8 mouse cellular contexts compared by ENCODE assay signal in genomic region chr2:75937520-75938116, GRCm38 (mm10). TPM values are rescaled to one million over a fixed set of nuclear protein-coding genes. Genes with fewer than 3 reads are reported as not detected.
DNase-seq lines count a peak whose midpoint lies in the region; ATAC-seq and TF ChIP-seq lines count a peak whose summit lies in the region.
"Not testable (repeated sequence)": the region's sequence is repeated elsewhere in the genome, so short reads cannot be mapped to it uniquely, and the experiment has no call there.

No protein-coding gene starts in this region.

- H3K36me3 ChIP-seq in ES-Bruce4 (ENCODE audit: control insufficient read depth, insufficient read depth, low read length, poor library complexity, severe bottlenecking); forebrain, embryonic 14.5 days (ENCODE audit: control insufficient read depth, insufficient read depth, low read length); heart, postnatal 0 days (replicated peaks; ENCODE audit: control insufficient read depth, insufficient read depth, low read length); kidney, adult 2 months (ENCODE audit: control insufficient read depth, insufficient read depth, low read length); liver, embryonic 11.5 days (ENCODE audit: control insufficient read depth, insufficient read depth, low read length); midbrain, embryonic 12.5 days; stomach, embryonic 14.5 days (ENCODE audit: control insufficient read depth, insufficient read depth, low read length): not testable (repeated sequence)

- ATAC-seq in forebrain, embryonic 14.5 days, result peak; percentile 69
- ATAC-seq in heart, postnatal 0 days (ENCODE audit: insufficient read depth, low read depth), result peak; percentile 4; the same call in 1 of the 2 replicates
- not testable (repeated sequence) for ATAC-seq in liver, embryonic 11.5 days (replicated peaks; ENCODE audit: low FRiP score); midbrain, embryonic 12.5 days (ENCODE audit: low FRiP score, low read depth)
- peak; percentile 7; the same call in 1 of the 2 replicates for ATAC-seq in stomach, embryonic 14.5 days (ENCODE audit: insufficient number of reproducible peaks, insufficient read depth, low FRiP score, low read depth)

- H3K4me1 ChIP-seq in ES-Bruce4 (ENCODE audit: control insufficient read depth, insufficient read depth, low read length); forebrain, embryonic 14.5 days (ENCODE audit: control insufficient read depth, insufficient read depth, low read length); heart, postnatal 0 days (ENCODE audit: control insufficient read depth, insufficient read depth); kidney, adult 2 months (ENCODE audit: control insufficient read depth, insufficient read depth, low read length); liver, embryonic 11.5 days (replicated peaks; ENCODE audit: control insufficient read depth, insufficient read depth, low read length); midbrain, embryonic 12.5 days; stomach, embryonic 14.5 days (ENCODE audit: control insufficient read depth, insufficient read depth, low read length): not testable (repeated sequence)

- peak overlapping the region; percentile 71 for H3K4me2 ChIP-seq in forebrain, embryonic 14.5 days (ENCODE audit: low read length)
- peak overlapping the region; percentile 66 for H3K4me2 ChIP-seq in heart, postnatal 0 days (ENCODE audit: low read depth, low read length)
- H3K4me2 ChIP-seq in liver, embryonic 11.5 days, result peak overlapping the region; percentile 75
- peak overlapping the region; percentile 56 for H3K4me2 ChIP-seq in midbrain, embryonic 12.5 days (replicated peaks)
- peak overlapping the region; percentile 53 for H3K4me2 ChIP-seq in stomach, embryonic 14.5 days (replicated peaks; ENCODE audit: low read depth, low read length)

- not testable (repeated sequence) for H3K9me3 ChIP-seq in ES-Bruce4 (replicated peaks; ENCODE audit: control insufficient read depth, insufficient read depth, low read length, poor library complexity, severe bottlenecking); forebrain, embryonic 14.5 days (replicated peaks; ENCODE audit: control insufficient read depth, low read length); heart, postnatal 0 days (replicated peaks; ENCODE audit: control insufficient read depth, low read length); liver, embryonic 11.5 days (ENCODE audit: control insufficient read depth, low read length); midbrain, embryonic 12.5 days; stomach, embryonic 14.5 days (ENCODE audit: control insufficient read depth, low read depth, low read length)

- not testable (repeated sequence) for H3K9ac ChIP-seq in ES-Bruce4 (ENCODE audit: low read depth, poor library complexity, severe bottlenecking); stomach, embryonic 14.5 days (replicated peaks; ENCODE audit: low read depth, low read length)
- H3K9ac ChIP-seq in forebrain, embryonic 14.5 days (ENCODE audit: low read length), result 0 out of 2 replicates have a peak overlapping the region, but pooled peaks have one; percentile 68
- H3K9ac ChIP-seq in heart, postnatal 0 days (replicated peaks; ENCODE audit: low read depth, low read length), result peak overlapping the region; percentile 49; the same call in 1 of the 2 replicates
- H3K9ac ChIP-seq in liver, embryonic 11.5 days (ENCODE audit: low read depth, low read length), result peak overlapping the region; percentile 70
- peak overlapping the region; percentile 59 for H3K9ac ChIP-seq in midbrain, embryonic 12.5 days (replicated peaks)

- not testable (repeated sequence) for TF ChIP-seq CTCF in ES-Bruce4 (IDR thresholded peaks at IDR 0.05; ENCODE audit: low read depth, low read length); heart, postnatal 0 days (IDR thresholded peaks at IDR 0.05; ENCODE audit: low read depth); kidney, adult 2 months (conservative IDR thresholded peaks at IDR 0.05; ENCODE audit: insufficient read depth, insufficient read length, low read depth, low read length)

- 67% methylated on average over 13 of the region's 17 CpGs for WGBS in forebrain, embryonic 14.5 days
- 61% methylated on average over 15 of the region's 17 CpGs for WGBS in heart, postnatal 0 days
- 68% methylated on average over 17 of the region's 17 CpGs for WGBS in kidney, adult 2 months
- 67% methylated on average over 16 of the region's 17 CpGs for WGBS in liver, embryonic 11.5 days
- 64% methylated on average over 16 of the region's 17 CpGs for WGBS in midbrain, embryonic 12.5 days
- WGBS in stomach, embryonic 14.5 days, result 61% methylated on average over 15 of the region's 17 CpGs

- not testable (repeated sequence) for H3K27ac ChIP-seq in ES-Bruce4 (ENCODE audit: insufficient read depth, low read length); forebrain, embryonic 14.5 days (ENCODE audit: low read depth, low read length); kidney, adult 2 months (ENCODE audit: insufficient read depth, low read depth, low read length); liver, embryonic 11.5 days (ENCODE audit: low read depth, low read length); midbrain, embryonic 12.5 days (replicated peaks); stomach, embryonic 14.5 days (ENCODE audit: low read length)
- H3K27ac ChIP-seq in heart, postnatal 0 days (ENCODE audit: low read depth), result peak overlapping the region; percentile 77

- not testable (repeated sequence) for H3K27me3 ChIP-seq in ES-Bruce4 (ENCODE audit: control insufficient read depth, insufficient read depth, low read length, poor library complexity, severe bottlenecking); forebrain, embryonic 14.5 days (replicated peaks; ENCODE audit: control insufficient read depth, insufficient read depth, low read length); heart, postnatal 0 days (ENCODE audit: control insufficient read depth, insufficient read depth, low read length); kidney, adult 2 months (replicated peaks; ENCODE audit: control insufficient read depth, insufficient read depth, low read length); liver, embryonic 11.5 days (replicated peaks; ENCODE audit: control insufficient read depth, insufficient read depth, low read length); midbrain, embryonic 12.5 days; stomach, embryonic 14.5 days (ENCODE audit: control insufficient read depth, insufficient read depth, low read length)

- peak; percentile 74 for DNase-seq in cerebellum, postnatal 14 days
- not testable (repeated sequence) for DNase-seq in forebrain, embryonic 14.5 days (ENCODE audit: low spot score); heart, postnatal 0 days (ENCODE audit: low spot score); liver, embryonic 11.5 days (ENCODE audit: low spot score)
- peak; percentile 6 for DNase-seq in kidney, adult 2 months

- not testable (repeated sequence) for TF ChIP-seq POLR2A in ES-Bruce4 (IDR thresholded peaks at IDR 0.05; ENCODE audit: insufficient read depth, low read length); kidney, adult 2 months (IDR thresholded peaks at IDR 0.05; ENCODE audit: low read depth, low read length)

- peak overlapping the region; percentile 32 for H3K4me3 ChIP-seq in ES-Bruce4 (ENCODE audit: low read depth, low read length)
- peak overlapping the region; percentile 48 for H3K4me3 ChIP-seq in forebrain, embryonic 14.5 days (ENCODE audit: low read depth, low read length)
- H3K4me3 ChIP-seq in heart, postnatal 0 days (ENCODE audit: low read depth, low read length), result peak overlapping the region; percentile 56
- H3K4me3 ChIP-seq in kidney, adult 2 months (ENCODE audit: insufficient read depth, low read depth, low read length), result peak overlapping the region; percentile 49
- peak overlapping the region; percentile 61 for H3K4me3 ChIP-seq in liver, embryonic 11.5 days (ENCODE audit: low read depth, low read length)
- H3K4me3 ChIP-seq in midbrain, embryonic 12.5 days, result peak overlapping the region; percentile 62
- H3K4me3 ChIP-seq in stomach, embryonic 14.5 days (ENCODE audit: low read depth, low read length), result peak overlapping the region; percentile 55

- not testable (repeated sequence) for TF ChIP-seq EP300 in ES-Bruce4 (IDR thresholded peaks at IDR 0.05; ENCODE audit: insufficient read depth, low read depth, low read length); heart, postnatal 0 days (IDR thresholded peaks at IDR 0.05; ENCODE audit: low read depth)

RNA-seq across cellular contexts. Expression of gene Ttc30b, which starts 0.8 kb away (rescaled TPM):
- 0.87 and 1.2 TPM in 2 replicates for polyA plus RNA-seq in ES-Bruce4 (2011; ENCODE audit: insufficient read depth, insufficient read length, low read depth, missing spikeins)
- 20.8 and 21.6 TPM in 2 replicates for polyA plus RNA-seq in forebrain, embryonic 14.5 days (2014; fragmentation: Nextera tagmentation; extraction: Ambion mirVana)
- total RNA-seq in heart, postnatal 0 days (2014; rRNA removed; ENCODE audit: low replicate concordance), result 22.6 and 26.7 TPM in 2 replicates
- 13.8 and 14.0 TPM in 2 replicates for polyA plus RNA-seq in heart, postnatal 0 days (2015; fragmentation: Nextera tagmentation; extraction: Ambion mirVana)
- polyA plus RNA-seq in kidney, adult 2 months (2012; rRNA removed), result 9.4 and 11.8 TPM in 2 replicates
- 2.1 and 3.2 TPM in 2 replicates for polyA plus RNA-seq in liver, embryonic 11.5 days (2014; fragmentation: Nextera tagmentation; extraction: Ambion mirVana)
- 8.8 and 9.7 TPM in 2 replicates for polyA plus RNA-seq in midbrain, embryonic 12.5 days (2016; fragmentation: Nextera tagmentation; extraction: Ambion mirVana)
- 13.5 and 15.2 TPM in 2 replicates for polyA plus RNA-seq in stomach, embryonic 14.5 days (2014; fragmentation: Nextera tagmentation; extraction: Ambion mirVana)

RNA-seq across cellular contexts. Expression of gene Ttc30a2, which starts 40.4 kb away (rescaled TPM):
- not detected in 2 replicates for polyA plus RNA-seq in ES-Bruce4 (2011; ENCODE audit: insufficient read depth, insufficient read length, low read depth, missing spikeins)
- polyA plus RNA-seq in forebrain, embryonic 14.5 days (2014; fragmentation: Nextera tagmentation; extraction: Ambion mirVana), result 0.90 and 1.6 TPM in 2 replicates
- total RNA-seq in heart, postnatal 0 days (2014; rRNA removed; ENCODE audit: low replicate concordance), result 0.23 and 2.6 TPM in 2 replicates
- polyA plus RNA-seq in heart, postnatal 0 days (2015; fragmentation: Nextera tagmentation; extraction: Ambion mirVana), result 1.2 and 1.4 TPM in 2 replicates
- polyA plus RNA-seq in kidney, adult 2 months (2012; rRNA removed), result 0.20 and 0.38 TPM in 2 replicates
- 0.34 and 0.36 TPM in 2 replicates for polyA plus RNA-seq in liver, embryonic 11.5 days (2014; fragmentation: Nextera tagmentation; extraction: Ambion mirVana)
- polyA plus RNA-seq in midbrain, embryonic 12.5 days (2016; fragmentation: Nextera tagmentation; extraction: Ambion mirVana), result 0.63 and 0.70 TPM in 2 replicates
- polyA plus RNA-seq in stomach, embryonic 14.5 days (2014; fragmentation: Nextera tagmentation; extraction: Ambion mirVana), result 0.42 and 0.63 TPM in 2 replicates

RNA-seq across cellular contexts. Expression of gene Ttc30a1, which starts 44.1 kb away (rescaled TPM):
- polyA plus RNA-seq in ES-Bruce4 (2011; ENCODE audit: insufficient read depth, insufficient read length, low read depth, missing spikeins), result 2.6 and 3.3 TPM in 2 replicates
- 8.8 and 10.4 TPM in 2 replicates for polyA plus RNA-seq in forebrain, embryonic 14.5 days (2014; fragmentation: Nextera tagmentation; extraction: Ambion mirVana)
- total RNA-seq in heart, postnatal 0 days (2014; rRNA removed; ENCODE audit: low replicate concordance), result 7.3 and 9.4 TPM in 2 replicates
- polyA plus RNA-seq in heart, postnatal 0 days (2015; fragmentation: Nextera tagmentation; extraction: Ambion mirVana), result 3.3 and 3.7 TPM in 2 replicates
- polyA plus RNA-seq in kidney, adult 2 months (2012; rRNA removed), result 2.8 and 3.7 TPM in 2 replicates
- 4.8 and 5.4 TPM in 2 replicates for polyA plus RNA-seq in liver, embryonic 11.5 days (2014; fragmentation: Nextera tagmentation; extraction: Ambion mirVana)
- 9.1 and 9.3 TPM in 2 replicates for polyA plus RNA-seq in midbrain, embryonic 12.5 days (2016; fragmentation: Nextera tagmentation; extraction: Ambion mirVana)
- 7.8 and 8.2 TPM in 2 replicates for polyA plus RNA-seq in stomach, embryonic 14.5 days (2014; fragmentation: Nextera tagmentation; extraction: Ambion mirVana)
